Mouse (Mus musculus): ENCODE data around the gene Gm10553. TPM values are rescaled to one million over a fixed set of nuclear protein-coding genes. Genes with fewer than 3 reads are reported as not detected.
"Not testable (repeated sequence)": the region's sequence is repeated elsewhere in the genome, so short reads cannot be mapped to it uniquely, and the experiment has no call there.

The Gm10553 gene
- polyA plus RNA-seq (2015; fragmentation: Nextera tagmentation; extraction: Ambion mirVana): not detected in 2 replicates

GRCm38 (mm10) chr1:85099864-85100263, at the start of gene Gm10553:
TSS of gene Gm10553 (plus strand) at chr1:85100164.
- not testable (repeated sequence) for H3K4me1 ChIP-seq; ATAC-seq (ENCODE audit: insufficient number of reproducible peaks, insufficient read depth, low FRiP score, low TSS enrichment, low read depth); H3K27ac ChIP-seq; H3K4me3 ChIP-seq; H3K9ac ChIP-seq; H3K36me3 ChIP-seq; H3K9me3 ChIP-seq; H3K4me2 ChIP-seq; H3K27me3 ChIP-seq
- WGBS: 65% methylated on average over 1 of the region's 1 CpGs

- not testable (repeated sequence) for H3K27ac ChIP-seq; H3K4me1 ChIP-seq; ATAC-seq (ENCODE audit: insufficient number of reproducible peaks, insufficient read depth, low FRiP score, low TSS enrichment, low read depth); H3K9me3 ChIP-seq; H3K4me2 ChIP-seq; H3K4me3 ChIP-seq; H3K36me3 ChIP-seq; H3K27me3 ChIP-seq; H3K9ac ChIP-seq
- 63% methylated on average over 3 of the region's 3 CpGs for WGBS
Observed at GRCm38 (mm10) chr1:85071690-85072089, 28.3 kb upstream of the Gm10553 start.

GRCm38 (mm10) chr1:85073099-85073498, 26.9 kb upstream of the Gm10553 start:
- H3K9ac ChIP-seq; H3K36me3 ChIP-seq; H3K9me3 ChIP-seq; H3K4me2 ChIP-seq; H3K4me1 ChIP-seq; H3K27me3 ChIP-seq; H3K4me3 ChIP-seq; ATAC-seq (ENCODE audit: insufficient number of reproducible peaks, insufficient read depth, low FRiP score, low TSS enrichment, low read depth); H3K27ac ChIP-seq: not testable (repeated sequence)
- WGBS: 59% methylated on average over 3 of the region's 3 CpGs

GRCm38 (mm10) chr1:85084803-85085202, 15.2 kb upstream of the Gm10553 start:
- H3K36me3 ChIP-seq; H3K9ac ChIP-seq; H3K4me3 ChIP-seq; H3K4me1 ChIP-seq; H3K4me2 ChIP-seq; H3K27ac ChIP-seq; ATAC-seq (ENCODE audit: insufficient number of reproducible peaks, insufficient read depth, low FRiP score, low TSS enrichment, low read depth); H3K9me3 ChIP-seq; H3K27me3 ChIP-seq: not testable (repeated sequence)
- 59% methylated on average over 3 of the region's 3 CpGs for WGBS

GRCm38 (mm10) chr1:85086211-85086610, 13.8 kb upstream of the Gm10553 start:
- H3K36me3 ChIP-seq; H3K4me1 ChIP-seq; H3K27ac ChIP-seq; H3K4me2 ChIP-seq; H3K9ac ChIP-seq; H3K27me3 ChIP-seq; H3K9me3 ChIP-seq; H3K4me3 ChIP-seq; ATAC-seq (ENCODE audit: insufficient number of reproducible peaks, insufficient read depth, low FRiP score, low TSS enrichment, low read depth): not testable (repeated sequence)
- WGBS: 61% methylated on average over 1 of the region's 1 CpGs

GRCm38 (mm10) chr1:85092169-85092568, 7.8 kb upstream of the Gm10553 start:
- H3K27ac ChIP-seq; H3K27me3 ChIP-seq; H3K9me3 ChIP-seq; H3K4me1 ChIP-seq; H3K4me3 ChIP-seq; H3K36me3 ChIP-seq; ATAC-seq (ENCODE audit: insufficient number of reproducible peaks, insufficient read depth, low FRiP score, low TSS enrichment, low read depth); H3K9ac ChIP-seq; H3K4me2 ChIP-seq: not testable (repeated sequence)
- 27% methylated on average over 1 of the region's 3 CpGs for WGBS

GRCm38 (mm10) chr1:85093011-85093572, 6.9 kb upstream of the Gm10553 start:
- not testable (repeated sequence) for H3K4me3 ChIP-seq; H3K4me2 ChIP-seq; H3K36me3 ChIP-seq; H3K27ac ChIP-seq; H3K4me1 ChIP-seq; ATAC-seq (ENCODE audit: insufficient number of reproducible peaks, insufficient read depth, low FRiP score, low TSS enrichment, low read depth); H3K9me3 ChIP-seq; H3K27me3 ChIP-seq; H3K9ac ChIP-seq
- WGBS: 82% methylated on average over 6 of the region's 7 CpGs

- ATAC-seq (ENCODE audit: insufficient number of reproducible peaks, insufficient read depth, low FRiP score, low TSS enrichment, low read depth); H3K27me3 ChIP-seq; H3K9ac ChIP-seq; H3K27ac ChIP-seq; H3K9me3 ChIP-seq; H3K36me3 ChIP-seq; H3K4me3 ChIP-seq; H3K4me2 ChIP-seq; H3K4me1 ChIP-seq: not testable (repeated sequence)
- 74% methylated on average over 7 of the region's 7 CpGs for WGBS
Observed at GRCm38 (mm10) chr1:85099081-85099480, 883 bp upstream of the Gm10553 start.

GRCm38 (mm10) chr1:85101754-85102153, 1.8 kb downstream of the Gm10553 start:
- not testable (repeated sequence) for H3K27me3 ChIP-seq; H3K4me2 ChIP-seq; H3K36me3 ChIP-seq; H3K4me3 ChIP-seq; H3K9ac ChIP-seq; H3K27ac ChIP-seq; ATAC-seq (ENCODE audit: insufficient number of reproducible peaks, insufficient read depth, low FRiP score, low TSS enrichment, low read depth); H3K9me3 ChIP-seq; H3K4me1 ChIP-seq
- 83% methylated on average over 4 of the region's 4 CpGs for WGBS

- WGBS: 80% methylated on average over 4 of the region's 4 CpGs
- not testable (repeated sequence) for H3K4me2 ChIP-seq; H3K9ac ChIP-seq; H3K4me1 ChIP-seq; H3K27me3 ChIP-seq; ATAC-seq (ENCODE audit: insufficient number of reproducible peaks, insufficient read depth, low FRiP score, low TSS enrichment, low read depth); H3K9me3 ChIP-seq; H3K36me3 ChIP-seq; H3K4me3 ChIP-seq; H3K27ac ChIP-seq
Observed at GRCm38 (mm10) chr1:85105336-85105735, 5.4 kb downstream of the Gm10553 start.

GRCm38 (mm10) chr1:85106013-85106412, 6.0 kb downstream of the Gm10553 start:
- H3K4me2 ChIP-seq; H3K9me3 ChIP-seq; H3K27ac ChIP-seq; ATAC-seq (ENCODE audit: insufficient number of reproducible peaks, insufficient read depth, low FRiP score, low TSS enrichment, low read depth); H3K27me3 ChIP-seq; H3K4me1 ChIP-seq; H3K4me3 ChIP-seq; H3K9ac ChIP-seq; H3K36me3 ChIP-seq: not testable (repeated sequence)
- 73% methylated on average over 5 of the region's 6 CpGs for WGBS

GRCm38 (mm10) chr1:85109753-85110152, 9.8 kb downstream of the Gm10553 start, which contains the start of gene A530032D15Rik:
TSS of gene A530032D15Rik (minus strand) at chr1:85109853.
- not testable (repeated sequence) for H3K9ac ChIP-seq; H3K36me3 ChIP-seq; ATAC-seq (ENCODE audit: insufficient number of reproducible peaks, insufficient read depth, low FRiP score, low TSS enrichment, low read depth); H3K4me1 ChIP-seq; H3K27me3 ChIP-seq; H3K4me2 ChIP-seq; H3K4me3 ChIP-seq; H3K27ac ChIP-seq
- peaks cover 12% of the 10 kb centered on the region; the same call in 1 of the 2 replicates for H3K9me3 ChIP-seq
- WGBS: no CpG with 5 or more reads among the region's 7 CpGs

GRCm38 (mm10) chr1:85110876-85111275, 10.9 kb downstream of the Gm10553 start:
- H3K9me3 ChIP-seq; H3K27ac ChIP-seq; H3K4me3 ChIP-seq; ATAC-seq (ENCODE audit: insufficient number of reproducible peaks, insufficient read depth, low FRiP score, low TSS enrichment, low read depth); H3K4me1 ChIP-seq; H3K9ac ChIP-seq; H3K4me2 ChIP-seq; H3K36me3 ChIP-seq; H3K27me3 ChIP-seq: not testable (repeated sequence)
- 81% methylated on average over 3 of the region's 3 CpGs for WGBS
